In genomic region chr6:126755729-126756411, GRCm38 (mm10) we compare ENCODE assay signal across 12 mouse cellular contexts. TPM values are rescaled to one million over a fixed set of nuclear protein-coding genes. Genes with fewer than 3 reads are reported as not detected.
DNase-seq lines count a peak whose midpoint lies in the region; ATAC-seq and TF ChIP-seq lines count a peak whose summit lies in the region.
"Had no signal": no experiment of that assay in that cellular context is flagged by ENCODE, and none has a peak within 500 bp of the region (broad histone marks: within the 10 kb centered on the region; RNA-seq: fewer than 3 reads in every experiment).

No protein-coding gene starts in this region.

- no peak overlapping the region for H3K9ac ChIP-seq in kidney, embryonic 15.5 days
- H3K9ac ChIP-seq: heart, embryonic 15.5 days had no signal

- TF ChIP-seq CTCF in kidney, adult 2 months (conservative IDR thresholded peaks at IDR 0.05; ENCODE audit: insufficient read depth, insufficient read length, low read depth, low read length), result no peak

- H3K27me3 ChIP-seq in kidney, embryonic 15.5 days, result 0 out of 2 replicates have a peak, but pooled peaks cover 5% of the 10 kb centered on the region
- no peaks in the 10 kb centered on the region for H3K27me3 ChIP-seq in kidney, adult 2 months (replicated peaks; ENCODE audit: control insufficient read depth, insufficient read depth, low read length)
- no peaks in the 10 kb centered on the region for H3K27me3 ChIP-seq in limb, embryonic 10.5 days (ENCODE audit: low read depth, poor library complexity, severe bottlenecking)

- no peak overlapping the region for H3K4me3 ChIP-seq in kidney, embryonic 15.5 days (replicated peaks)
- no peak overlapping the region for H3K4me3 ChIP-seq in kidney, adult 2 months (ENCODE audit: insufficient read depth, low read depth, low read length)
- H3K4me3 ChIP-seq in limb, embryonic 10.5 days, result peak overlapping the region; percentile 18
- H3K4me3 ChIP-seq: heart, embryonic 15.5 days had no signal

- no peaks in the 10 kb centered on the region for H3K36me3 ChIP-seq in kidney, embryonic 15.5 days
- no peaks in the 10 kb centered on the region for H3K36me3 ChIP-seq in kidney, adult 2 months (ENCODE audit: control insufficient read depth, insufficient read depth, low read length)
- no peaks in the 10 kb centered on the region for H3K36me3 ChIP-seq in limb, embryonic 10.5 days
- H3K36me3 ChIP-seq: heart, embryonic 15.5 days had no signal

- H3K9me3 ChIP-seq in kidney, embryonic 15.5 days (replicated peaks), result no peaks in the 10 kb centered on the region
- no peaks in the 10 kb centered on the region for H3K9me3 ChIP-seq in limb, embryonic 10.5 days (replicated peaks)
- H3K9me3 ChIP-seq: heart, embryonic 15.5 days had no signal

- peaks cover 24% of the 10 kb centered on the region for H3K4me1 ChIP-seq in kidney, embryonic 15.5 days
- no peaks in the 10 kb centered on the region for H3K4me1 ChIP-seq in kidney, adult 2 months (ENCODE audit: control insufficient read depth, insufficient read depth, low read length)
- peaks cover 38% of the 10 kb centered on the region for H3K4me1 ChIP-seq in limb, embryonic 10.5 days

- WGBS in kidney, embryonic 15.5 days, result 14% methylated on average over 8 of the region's 8 CpGs
- 21% methylated on average over 8 of the region's 8 CpGs for WGBS in kidney, adult 2 months
- WGBS in limb, embryonic 10.5 days, result 9% methylated on average over 8 of the region's 8 CpGs

- ATAC-seq in kidney, embryonic 15.5 days (replicated peaks; ENCODE audit: low FRiP score), result peak; percentile 63; the same call in 1 of the 2 replicates
- ATAC-seq in megakaryocyte-erythroid progenitor cell, adult 5-6 weeks (replicated peaks; ENCODE audit: low FRiP score, low TSS enrichment, poor library complexity, severe bottlenecking), result no peak

- TF ChIP-seq POLR2A in kidney, adult 2 months (IDR thresholded peaks at IDR 0.05; ENCODE audit: low read depth, low read length), result no peak

- DNase-seq in kidney, adult 2 months, result no peak
- DNase-seq in 3T3-L1 (ENCODE audit: low read depth, low spot score), result peak; percentile 35
- peak; percentile 50 for DNase-seq in ZHBTc4 (ENCODE audit: low read depth, low spot score)
- peak; percentile 72 for DNase-seq in limb, embryonic 10.5 days (ENCODE audit: low spot score)
- no peak for DNase-seq in right cerebral cortex, adult 18-20 months
- DNase-seq in ovary, postnatal 36 days (ENCODE audit: low spot score), result no peak
- DNase-seq: kidney, postnatal 10 days; lung, postnatal 14 days; right cerebral cortex, postnatal 14 days had no signal

- no peak overlapping the region for H3K27ac ChIP-seq in kidney, embryonic 15.5 days
- no peak overlapping the region for H3K27ac ChIP-seq in kidney, adult 2 months (ENCODE audit: insufficient read depth, low read depth, low read length)
- H3K27ac ChIP-seq in limb, embryonic 10.5 days, result peak overlapping the region; percentile 84
- H3K27ac ChIP-seq: heart, embryonic 15.5 days had no signal

- H3K4me2 ChIP-seq in kidney, embryonic 15.5 days, result peak overlapping the region; percentile 31; the same call in 1 of the 2 replicates
- H3K4me2 ChIP-seq: heart, embryonic 15.5 days had no signal

RNA-seq across cellular contexts. Expression of gene Kcna6, which starts 15.4 kb away (rescaled TPM):
- polyA plus RNA-seq in kidney, embryonic 15.5 days (2015; fragmentation: Nextera tagmentation; extraction: Ambion mirVana), result 2.3 and 3.2 TPM in 2 replicates
- polyA plus RNA-seq in kidney, adult 2 months (2012; rRNA removed), result 0.46 and 0.59 TPM in 2 replicates
- 4.3 and 6.8 TPM in 2 replicates for polyA plus RNA-seq in limb, embryonic 10.5 days (2016; fragmentation: Nextera tagmentation; extraction: Ambion mirVana)
- not detected in 2 replicates for total RNA-seq in megakaryocyte-erythroid progenitor cell, adult 5-6 weeks (2014; fragmentation: Nextera tagmentation)
- not detected in 2 replicates for total RNA-seq in megakaryocyte-erythroid progenitor cell, adult 5-6 weeks (2017)

Comparison
In these comparisons a context has a peak if more than half of its experiments do, and no peak if none do; other contexts are left out.
1. DNase-seq: peak in 3T3-L1 (single experiment), ZHBTc4 (single experiment) and limb, embryonic 10.5 days (single experiment); none in kidney, adult 2 months (single experiment), right cerebral cortex, adult 18-20 months (single experiment) and ovary, postnatal 36 days (single experiment).